Mouse (Mus musculus) MEL (cell line): ENCODE results near the gene Plcb4. TPM values are rescaled to one million over a fixed set of nuclear protein-coding genes. Genes with fewer than 3 reads are reported as not detected.

Source experiments
- DNase-seq: peaks from one replicate; pipeline ENCODE4 v3.0.0; 2011; ENCODE audit warnings: low read depth, low spot score
- H3K27ac ChIP-seq: 2 replicates; pipeline ENCODE4 v1.5.1; 2012; ENCODE audit warnings: low read depth, mild to moderate bottlenecking, control low read depth, low read length, moderate library complexity; ENCODE audit not compliant: control insufficient read depth
- H3K27me3 ChIP-seq, 2 experiments: fragments of 150-350 bp in 1 of 2; sonication (generic) in 1 of 2; 2 replicates each; pipeline ENCODE4 v1.6.1; 2012; ENCODE audit warnings: low read length in 2 of 2, mild to moderate bottlenecking in 2 of 2, improper control_type of control experiment in 1 of 2, moderate library complexity in 1 of 2; ENCODE audit not compliant: insufficient read depth in 2 of 2, control insufficient read depth in 1 of 2
- H3K36me3 ChIP-seq, 2 experiments: 2 replicates each; pipeline ENCODE4 v1.6.1; 2012 to 2014; ENCODE audit warnings: low read length in 2 of 2, improper control_type of control experiment in 1 of 2, inconsistent platforms in 1 of 2, mild to moderate bottlenecking in 1 of 2; ENCODE audit not compliant: insufficient read depth in 2 of 2, control insufficient read depth in 1 of 2
- H3K4me1 ChIP-seq, 2 experiments: fragments of 150-350 bp in 1 of 2; sonication (generic) in 1 of 2; 2 replicates each; pipeline ENCODE4 v1.6.1; 2012; ENCODE audit warnings: low read length in 2 of 2, improper control_type of control experiment in 1 of 2, mild to moderate bottlenecking in 1 of 2; ENCODE audit not compliant: insufficient read depth in 2 of 2, control insufficient read depth in 1 of 2
- H3K4me3 ChIP-seq, 2 experiments: fragments of 150-350 bp in 1 of 2; sonication (generic) in 1 of 2; 2 replicates each; pipeline ENCODE4 v1.5.1; 2012; ENCODE audit warnings: low read depth in 2 of 2, low read length in 2 of 2, mild to moderate bottlenecking in 2 of 2, moderate library complexity in 2 of 2, control low read depth in 1 of 2, improper control_type of control experiment in 1 of 2; ENCODE audit not compliant: control insufficient read depth in 1 of 2, insufficient read depth in 1 of 2
- H3K79me2 ChIP-seq: 2 replicates; pipeline ENCODE4 v1.6.1; 2012; ENCODE audit warnings: mild to moderate bottlenecking, low read length, moderate library complexity; ENCODE audit not compliant: control insufficient read depth, poor library complexity, insufficient read depth
- H3K9ac ChIP-seq: 2 replicates; pipeline ENCODE4 v1.6.1; 2012; ENCODE audit warnings: low read depth, mild to moderate bottlenecking, control low read depth, low read length, moderate library complexity; ENCODE audit not compliant: control insufficient read depth, poor library complexity, severe bottlenecking
- H3K9me3 ChIP-seq: fragments of 150-350 bp; sonication (generic); replicated peaks from 2 replicates; pipeline ENCODE4 v1.6.1; 2012; ENCODE audit warnings: mild to moderate bottlenecking, low read length, improper control_type of control experiment, moderate library complexity; ENCODE audit not compliant: insufficient read depth
- CHD1 ChIP-seq: IDR thresholded peaks from 2 replicates; pipeline ENCODE4 v1.6.1; 2012; ENCODE audit warnings: low read depth, mild to moderate bottlenecking, inconsistent platforms, low read length, improper control_type of control experiment
- CTCF ChIP-seq, 3 experiments: IDR thresholded peaks in 2 of 3; conservative IDR thresholded peaks in 1 of 3; 2 replicates each; pipeline ENCODE4 v1.5.1; 2011 to 2012; ENCODE audit warnings: low read length in 3 of 3, low read depth in 2 of 3, mild to moderate bottlenecking in 2 of 3, improper control_type of control experiment in 1 of 3, inconsistent platforms in 1 of 3, mixed read lengths in 1 of 3, moderate library complexity in 1 of 3; ENCODE audit not compliant: control insufficient read depth in 1 of 3, insufficient read depth in 1 of 3, poor library complexity in 1 of 3, severe bottlenecking in 1 of 3
- E2F4 ChIP-seq: IDR thresholded peaks from 2 replicates; pipeline ENCODE4 v1.6.1; 2011; ENCODE audit warnings: low read depth, low read length, improper control_type of control experiment, borderline replicate concordance
- ELF1 ChIP-seq: IDR thresholded peaks from 2 replicates; pipeline ENCODE4 v1.6.1; 2014; ENCODE audit warnings: low read depth, mild to moderate bottlenecking, inconsistent platforms, low read length, improper control_type of control experiment, moderate library complexity
- GABPA ChIP-seq: IDR thresholded peaks from 2 replicates; pipeline ENCODE4 v1.6.1; 2012; ENCODE audit warnings: low read depth, mild to moderate bottlenecking, inconsistent platforms, low read length, improper control_type of control experiment, moderate library complexity
- GATA1 ChIP-seq: IDR thresholded peaks from 2 replicates; pipeline ENCODE4 v1.6.1; 2011; ENCODE audit warnings: low read depth, low read length, improper control_type of control experiment
- HCFC1 ChIP-seq: IDR thresholded peaks from 2 replicates; pipeline ENCODE4 v1.6.1; 2012; ENCODE audit warnings: low read depth, mild to moderate bottlenecking, inconsistent platforms, low read length, improper control_type of control experiment, moderate library complexity
- MAX ChIP-seq: IDR thresholded peaks from 2 replicates; pipeline ENCODE4 v1.6.1; 2011; ENCODE audit warnings: low read length, improper control_type of control experiment
- MXI1 ChIP-seq: IDR thresholded peaks from 2 replicates; pipeline ENCODE4 v1.6.1; 2011; ENCODE audit warnings: mild to moderate bottlenecking, low read depth, low read length, improper control_type of control experiment
- MYB ChIP-seq: IDR thresholded peaks from 2 replicates; pipeline ENCODE4 v1.6.1; 2011; ENCODE audit warnings: mild to moderate bottlenecking, low read depth, low read length, improper control_type of control experiment
- NRF1 ChIP-seq: IDR thresholded peaks from 2 replicates; pipeline ENCODE4 v1.6.1; 2014; ENCODE audit warnings: low read depth, mild to moderate bottlenecking, inconsistent platforms, low read length, improper control_type of control experiment, moderate library complexity; ENCODE audit not compliant: poor library complexity, insufficient read depth, severe bottlenecking
- POLR2A ChIP-seq, 2 experiments: IDR thresholded peaks; 2 replicates each; pipeline ENCODE4 v1.6.1; 2011 to 2012; ENCODE audit warnings: low read length in 2 of 2, mild to moderate bottlenecking in 2 of 2, control low read depth in 1 of 2, improper control_type of control experiment in 1 of 2, low read depth in 1 of 2, moderate library complexity in 1 of 2; ENCODE audit not compliant: control insufficient read depth in 1 of 2, insufficient read depth in 1 of 2, poor library complexity in 1 of 2
- POLR2AphosphoS5 ChIP-seq: IDR thresholded peaks from 2 replicates; pipeline ENCODE4 v1.6.1; 2012; ENCODE audit warnings: low read depth, borderline replicate concordance, mild to moderate bottlenecking, inconsistent platforms, low read length, moderate library complexity, mixed read lengths
- RCOR1 ChIP-seq: IDR thresholded peaks from 2 replicates; pipeline ENCODE4 v1.6.1; 2012; ENCODE audit warnings: low read depth, mild to moderate bottlenecking, inconsistent platforms, low read length, improper control_type of control experiment
- TAL1 ChIP-seq: IDR thresholded peaks from 2 replicates; pipeline ENCODE4 v1.6.1; 2012; ENCODE audit warnings: mild to moderate bottlenecking, inconsistent platforms, low read length, moderate library complexity, mixed read lengths
- TCF12 ChIP-seq: IDR thresholded peaks from 2 replicates; pipeline ENCODE4 v1.6.1; 2014; ENCODE audit warnings: low read depth, mild to moderate bottlenecking, inconsistent platforms, low read length, improper control_type of control experiment, moderate library complexity
- UBTF ChIP-seq: IDR thresholded peaks from 2 replicates; pipeline ENCODE4 v1.6.1; 2012; ENCODE audit warnings: low read depth, mild to moderate bottlenecking, inconsistent platforms, low read length, improper control_type of control experiment, moderate library complexity, borderline replicate concordance; ENCODE audit not compliant: insufficient read depth
- USF1 ChIP-seq: IDR thresholded peaks from 2 replicates; pipeline ENCODE4 v1.6.1; 2014; ENCODE audit warnings: low read depth, mild to moderate bottlenecking, inconsistent platforms, low read length, improper control_type of control experiment, moderate library complexity
- USF2 ChIP-seq, 2 experiments: IDR thresholded peaks; 2 replicates each; pipeline ENCODE4 v1.6.1; 2011 to 2012; ENCODE audit warnings: improper control_type of control experiment in 2 of 2, low read length in 2 of 2, borderline replicate concordance in 1 of 2, inconsistent platforms in 1 of 2, low read depth in 1 of 2, mild to moderate bottlenecking in 1 of 2; ENCODE audit not compliant: insufficient read depth in 1 of 2
- polyA plus RNA-seq, 2 experiments: library from polyadenylated mRNA; stranded (reverse) in 1 of 2; unstranded in 1 of 2; fragments of >175 nt in 1 of 2; fragments of >200 nt in 1 of 2; gene quantifications; 2 replicates each; pipeline versions ENCODE4 v1.2.1 to v1.2.4; 2012; ENCODE audit warnings: low replicate concordance in 2 of 2, low read depth in 1 of 2; ENCODE audit not compliant: insufficient read length in 2 of 2, insufficient read depth in 1 of 2, missing spikeins in 1 of 2
- total RNA-seq: library from RNA; depleted of rRNA; stranded (reverse); fragments of 300-350 nt; gene quantifications from 2 replicates; pipeline ENCODE4 v1.2.3, GENCODE M21; 2012

Gene Plcb4
- total and polyA plus RNA-seq, 3 experiments = not detected

DNA sequence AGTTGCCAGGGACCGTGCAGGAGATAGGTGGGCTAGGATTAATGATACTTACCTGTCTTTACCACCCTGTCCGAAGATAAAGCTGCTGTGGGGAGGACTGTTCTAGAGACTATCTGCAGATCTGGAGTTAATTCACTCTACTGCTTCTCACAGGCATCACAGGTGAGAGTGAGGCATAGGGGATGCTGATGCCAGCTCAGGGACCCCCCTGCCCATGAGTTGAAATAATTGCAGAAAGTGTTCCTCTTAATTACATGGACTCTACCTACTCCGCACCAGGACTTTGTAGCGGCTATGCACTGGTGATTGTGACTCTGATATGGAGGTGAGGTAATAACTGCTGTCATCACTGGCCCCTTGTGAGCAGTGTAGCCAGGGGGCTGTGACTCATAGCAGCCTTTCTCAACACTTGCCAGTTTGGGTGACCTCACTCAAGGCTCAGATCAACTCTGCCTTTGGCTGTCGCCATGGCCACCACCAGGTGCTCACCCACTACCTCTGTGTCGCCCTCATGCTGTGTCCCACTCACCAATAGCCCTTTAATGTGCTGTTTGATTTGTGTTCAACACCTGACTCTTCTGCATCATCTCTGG, 107.8 kb downstream of the Plcb4 start:
- TF ChIP-seq POLR2AphosphoS5 = no peak
- no peak for TF ChIP-seq MAX
- no peak for TF ChIP-seq GATA1
- TF ChIP-seq TCF12 = no peak
- no peak for TF ChIP-seq USF2 (IDR thresholded peaks at IDR 0.05; ENCODE audit: borderline replicate concordance in 1 of 2, insufficient read depth in 1 of 2, low read depth in 1 of 2, low read length in 2 of 2)
- no peak for TF ChIP-seq RCOR1
- TF ChIP-seq NRF1 = no peak
- no peak for TF ChIP-seq MXI1
- no peak overlapping the region for H3K27ac ChIP-seq
- DNase-seq = no peak

GRCm38 (mm10) chr2:135767535-135767934, 108.7 kb downstream of the Plcb4 start:
- no peak overlapping the region for H3K9ac ChIP-seq
- H3K79me2 ChIP-seq = no peaks in the 10 kb centered on the region
- H3K36me3 ChIP-seq = no peaks in the 10 kb centered on the region
- no peaks in the 10 kb centered on the region for H3K9me3 ChIP-seq
- no peaks in the 10 kb centered on the region for H3K27me3 ChIP-seq
- no peak overlapping the region for H3K27ac ChIP-seq
- TF ChIP-seq GATA1 (no peak), CTCF (IDR thresholded peaks at IDR 0.05 in 2 of 3, conservative IDR thresholded peaks at IDR 0.05 in 1 of 3; ENCODE audit: control insufficient read depth in 1 of 3, insufficient read depth in 1 of 3, low read depth in 2 of 3, low read length in 3 of 3, poor library complexity in 1 of 3, severe bottlenecking in 1 of 3) (no peak), POLR2AphosphoS5 (no peak), E2F4 (no peak), NRF1 (no peak), TCF12 (no peak), TAL1 (no peak), GABPA (no peak), UBTF (no peak), USF1 (no peak), RCOR1 (no peak), HCFC1 (no peak), ELF1 (no peak), MAX (no peak), POLR2A (IDR thresholded peaks at IDR 0.05; ENCODE audit: control insufficient read depth in 1 of 2, insufficient read depth in 1 of 2, low read depth in 1 of 2, low read length in 2 of 2, poor library complexity in 1 of 2) (no peak), MYB (no peak), CHD1 (no peak)
- no peak overlapping the region for H3K4me3 ChIP-seq
- DNase-seq = no peak
- no peaks in the 10 kb centered on the region for H3K4me1 ChIP-seq

More for the DNA sequence above, 107.8 kb downstream of the Plcb4 start:
- Histone ChIP-seq H3K36me3 (peaks cover 0 to under 1% of the 10 kb centered on the region in 2 experiments; a peak in 2 of 4 replicates), H3K9me3 (no peaks in the 10 kb centered on the region), H3K4me1 (no peaks in the 10 kb centered on the region), H3K27me3 (no peaks in the 10 kb centered on the region), H3K4me3 (no peak overlapping the region), H3K79me2 (no peaks in the 10 kb centered on the region), H3K9ac (no peak overlapping the region)
